Mouse (Mus musculus) lung, adult 2 months (tissue): ENCODE results near the gene Aldoc.

Experiments used
- CTCF ChIP-seq: fragments of 200-500 bp; IDR thresholded peaks from 2 replicates; pipeline ENCODE4 v1.5.1; 2011; ENCODE audit warnings: mild to moderate bottlenecking, low read length, control low read depth; ENCODE audit not compliant: insufficient read depth
- POLR2A ChIP-seq: fragments of 200-500 bp; IDR thresholded peaks from 2 replicates; pipeline ENCODE4 v1.6.1; 2011; ENCODE audit warnings: low read depth, mild to moderate bottlenecking, control low read depth, low read length, borderline replicate concordance; ENCODE audit errors: extremely low read depth

DNA sequence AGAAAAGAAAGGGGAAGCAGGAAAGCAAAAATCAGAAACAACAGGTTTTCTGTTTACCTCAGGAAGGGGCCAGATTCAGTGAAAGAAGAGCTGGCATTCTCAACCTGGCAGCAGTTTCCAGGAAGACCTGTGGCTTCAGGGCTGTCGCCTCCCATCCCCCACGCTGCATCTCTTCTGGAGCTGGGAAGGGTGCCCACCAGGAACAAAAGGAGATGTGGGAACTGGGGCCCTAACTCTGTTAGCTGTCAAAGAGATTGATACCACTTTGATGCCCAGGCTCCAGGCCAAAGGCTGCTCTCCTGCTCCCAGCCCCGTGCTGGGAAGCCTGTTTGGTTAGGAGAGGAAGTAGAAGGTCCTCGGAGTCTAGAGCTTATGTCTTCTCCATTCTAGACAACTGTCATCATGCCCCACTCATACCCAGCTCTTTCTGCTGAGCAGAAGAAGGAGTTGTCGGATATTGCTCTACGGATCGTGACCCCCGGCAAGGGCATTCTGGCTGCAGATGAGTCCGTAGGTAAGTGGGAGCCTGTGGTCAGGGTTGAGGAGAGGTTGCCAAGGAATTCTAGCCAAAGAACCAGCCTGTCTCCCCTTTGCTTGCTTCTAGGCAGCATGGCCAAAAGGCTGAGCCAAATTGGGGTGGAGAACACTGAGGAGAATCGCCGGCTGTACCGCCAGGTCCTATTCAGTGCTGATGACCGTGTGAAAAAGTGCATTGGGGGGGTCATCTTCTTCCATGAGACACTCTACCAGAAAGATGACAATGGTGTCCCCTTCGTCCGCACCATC, 1.4 kb downstream of the Aldoc start:
- no peak for TF ChIP-seq CTCF
- no peak for TF ChIP-seq POLR2A
